Mouse (Mus musculus): ENCODE results near the gene Oaz1. TPM values are rescaled to one million over a fixed set of nuclear protein-coding genes. Genes with fewer than 3 reads are reported as not detected.
"Not testable (repeated sequence)": the region's sequence is repeated elsewhere in the genome, so short reads cannot be mapped to it uniquely, and the experiment has no call there.

Oaz1 gene
- polyA plus RNA-seq, 1 experiment from 2014 or later = 1,606 TPM

GRCm38 (mm10) chr10:80823847-80824643 lies 2.4 kb upstream of the Oaz1 start:
- Histone ChIP-seq H3K27ac (replicated peaks; ENCODE audit: low read depth, low read length) (no peak overlapping the region), H3K4me2 (ENCODE audit: low read depth, low read length) (no peak overlapping the region), H3K36me3 (ENCODE audit: control insufficient read depth, insufficient read depth, low read length) (peaks cover 6% of the 10 kb centered on the region), H3K4me3 (ENCODE audit: low read depth, low read length) (no peak overlapping the region), H3K4me1 (ENCODE audit: control insufficient read depth, insufficient read depth, low read length) (peaks cover 7% of the 10 kb centered on the region; the same call in 1 of the 2 replicates), H3K9me3 (ENCODE audit: control insufficient read depth, low read length) (no peaks in the 10 kb centered on the region), H3K9ac (ENCODE audit: low read depth, low read length) (0 out of 2 replicates have a peak overlapping the region, but pooled peaks have one; percentile 2), H3K27me3 (replicated peaks; ENCODE audit: control insufficient read depth, insufficient read depth, low read length) (no peaks in the 10 kb centered on the region)
- 60% methylated on average over 8 of the region's 8 CpGs for WGBS
- ATAC-seq (ENCODE audit: low read depth) = no peak
- no peak for DNase-seq (ENCODE audit: low spot score)

- H3K4me3 ChIP-seq (ENCODE audit: low read depth, low read length) = no peak overlapping the region
- H3K4me2 ChIP-seq (ENCODE audit: low read depth, low read length) = no peak overlapping the region
- no peak for ATAC-seq (ENCODE audit: low read depth)
- no peaks in the 10 kb centered on the region for H3K9me3 ChIP-seq (ENCODE audit: control insufficient read depth, low read length)
- DNase-seq (ENCODE audit: low spot score) = no peak
- H3K4me1 ChIP-seq (ENCODE audit: control insufficient read depth, insufficient read depth, low read length) = peaks cover 7% of the 10 kb centered on the region; the same call in 1 of the 2 replicates
- peaks cover 14% of the 10 kb centered on the region for H3K36me3 ChIP-seq (ENCODE audit: control insufficient read depth, insufficient read depth, low read length)
- H3K27me3 ChIP-seq (replicated peaks; ENCODE audit: control insufficient read depth, insufficient read depth, low read length) = no peaks in the 10 kb centered on the region
- 66% methylated on average over 2 of the region's 2 CpGs for WGBS
- H3K9ac ChIP-seq (ENCODE audit: low read depth, low read length) = no peak overlapping the region
- no peak overlapping the region for H3K27ac ChIP-seq (replicated peaks; ENCODE audit: low read depth, low read length)
Observed at GRCm38 (mm10) chr10:80824827-80825226, 1.6 kb upstream of the Oaz1 start.

- peaks cover 7% of the 10 kb centered on the region; the same call in 1 of the 2 replicates for H3K4me1 ChIP-seq (ENCODE audit: control insufficient read depth, insufficient read depth, low read length)
- no peak for ATAC-seq (ENCODE audit: low read depth)
Observed at GRCm38 (mm10) chr10:80827063-80827869, 810 bp downstream of the Oaz1 start.

GRCm38 (mm10) chr10:80827870-80828420 lies 1.5 kb downstream of the Oaz1 start:
- peak overlapping the region; percentile 86 for H3K4me2 ChIP-seq (ENCODE audit: low read depth, low read length)
- peaks cover 23% of the 10 kb centered on the region for H3K36me3 ChIP-seq (ENCODE audit: control insufficient read depth, insufficient read depth, low read length)
- WGBS = 67% methylated on average over 10 of the region's 10 CpGs
- no peaks in the 10 kb centered on the region for H3K9me3 ChIP-seq (ENCODE audit: control insufficient read depth, low read length)
- DNase-seq (ENCODE audit: low spot score) (no peak), ATAC-seq (ENCODE audit: low read depth) (no peak)
- no peak overlapping the region for H3K27ac ChIP-seq (replicated peaks; ENCODE audit: low read depth, low read length)
- H3K4me3 ChIP-seq (ENCODE audit: low read depth, low read length) = peak overlapping the region; percentile 81
- peaks cover 7% of the 10 kb centered on the region; the same call in 1 of the 2 replicates for H3K4me1 ChIP-seq (ENCODE audit: control insufficient read depth, insufficient read depth, low read length)
- H3K27me3 ChIP-seq (replicated peaks; ENCODE audit: control insufficient read depth, insufficient read depth, low read length) = no peaks in the 10 kb centered on the region
- H3K9ac ChIP-seq (ENCODE audit: low read depth, low read length) = peak overlapping the region; percentile 94

More at GRCm38 (mm10) chr10:80827063-80827869, 810 bp downstream of the Oaz1 start:
- DNase-seq (ENCODE audit: low spot score) = no peak
- H3K27ac ChIP-seq (replicated peaks; ENCODE audit: low read depth, low read length) = peak overlapping the region; percentile 91
- H3K36me3 ChIP-seq (ENCODE audit: control insufficient read depth, insufficient read depth, low read length) = peaks cover 23% of the 10 kb centered on the region
- H3K4me3 ChIP-seq (ENCODE audit: low read depth, low read length) = peak overlapping the region; percentile 81
- 8% methylated on average over 26 of the region's 29 CpGs for WGBS
- peak overlapping the region; percentile 94 for H3K9ac ChIP-seq (ENCODE audit: low read depth, low read length)
- peak overlapping the region; percentile 86 for H3K4me2 ChIP-seq (ENCODE audit: low read depth, low read length)
- no peaks in the 10 kb centered on the region for H3K9me3 ChIP-seq (ENCODE audit: control insufficient read depth, low read length)
- no peaks in the 10 kb centered on the region for H3K27me3 ChIP-seq (replicated peaks; ENCODE audit: control insufficient read depth, insufficient read depth, low read length)

- not testable (repeated sequence) for H3K27ac ChIP-seq (replicated peaks; ENCODE audit: low read depth, low read length); ATAC-seq (ENCODE audit: low read depth); DNase-seq (ENCODE audit: low spot score); H3K9ac ChIP-seq (ENCODE audit: low read depth, low read length); H3K4me1 ChIP-seq (ENCODE audit: control insufficient read depth, insufficient read depth, low read length); H3K27me3 ChIP-seq (replicated peaks; ENCODE audit: control insufficient read depth, insufficient read depth, low read length); H3K9me3 ChIP-seq (ENCODE audit: control insufficient read depth, low read length)
- H3K4me3 ChIP-seq (ENCODE audit: low read depth, low read length) = peak overlapping the region; percentile 81
- WGBS = 74% methylated on average over 6 of the region's 9 CpGs
- H3K4me2 ChIP-seq (ENCODE audit: low read depth, low read length) = peak overlapping the region; percentile 86
- peaks cover 23% of the 10 kb centered on the region for H3K36me3 ChIP-seq (ENCODE audit: control insufficient read depth, insufficient read depth, low read length)
Observed at GRCm38 (mm10) chr10:80828587-80828986, 2.1 kb downstream of the Oaz1 start.

- Histone ChIP-seq H3K4me1 (ENCODE audit: control insufficient read depth, insufficient read depth, low read length) (peaks cover 7% of the 10 kb centered on the region; the same call in 1 of the 2 replicates), H3K9me3 (ENCODE audit: control insufficient read depth, low read length) (peaks cover 4% of the 10 kb centered on the region; the same call in 1 of the 2 replicates), H3K4me2 (ENCODE audit: low read depth, low read length) (no peak overlapping the region), H3K4me3 (ENCODE audit: low read depth, low read length) (no peak overlapping the region), H3K27ac (replicated peaks; ENCODE audit: low read depth, low read length) (no peak overlapping the region), H3K36me3 (ENCODE audit: control insufficient read depth, insufficient read depth, low read length) (peaks cover 23% of the 10 kb centered on the region), H3K27me3 (replicated peaks; ENCODE audit: control insufficient read depth, insufficient read depth, low read length) (peaks cover 6% of the 10 kb centered on the region), H3K9ac (ENCODE audit: low read depth, low read length) (no peak overlapping the region)
- ATAC-seq (ENCODE audit: low read depth) (no peak), DNase-seq (ENCODE audit: low spot score) (no peak)
- 75% methylated on average over 1 of the region's 1 CpGs for WGBS
Observed at GRCm38 (mm10) chr10:80829359-80830278, 3.2 kb downstream of the Oaz1 start.

- H3K9me3 ChIP-seq (ENCODE audit: control insufficient read depth, low read length) = peaks cover 7% of the 10 kb centered on the region; the same call in 1 of the 2 replicates
Observed at GRCm38 (mm10) chr10:80831136-80831535, 4.7 kb downstream of the Oaz1 start.

More at GRCm38 (mm10) chr10:80831136-80831535, 4.7 kb downstream of the Oaz1 start:
- Histone ChIP-seq H3K27ac (replicated peaks; ENCODE audit: low read depth, low read length) (no peak overlapping the region), H3K4me1 (ENCODE audit: control insufficient read depth, insufficient read depth, low read length) (peaks cover 7% of the 10 kb centered on the region; the same call in 1 of the 2 replicates), H3K4me2 (ENCODE audit: low read depth, low read length) (no peak overlapping the region), H3K4me3 (ENCODE audit: low read depth, low read length) (no peak overlapping the region), H3K36me3 (ENCODE audit: control insufficient read depth, insufficient read depth, low read length) (peaks cover 23% of the 10 kb centered on the region), H3K27me3 (replicated peaks; ENCODE audit: control insufficient read depth, insufficient read depth, low read length) (peaks cover 21% of the 10 kb centered on the region), H3K9ac (ENCODE audit: low read depth, low read length) (no peak overlapping the region)
- DNase-seq (ENCODE audit: low spot score) (peak; percentile 84), ATAC-seq (ENCODE audit: low read depth) (no peak)
- 2% methylated on average over 9 of the region's 9 CpGs for WGBS
